ENCODE assay signal across 25 mouse cellular contexts in the genomic region with DNA sequence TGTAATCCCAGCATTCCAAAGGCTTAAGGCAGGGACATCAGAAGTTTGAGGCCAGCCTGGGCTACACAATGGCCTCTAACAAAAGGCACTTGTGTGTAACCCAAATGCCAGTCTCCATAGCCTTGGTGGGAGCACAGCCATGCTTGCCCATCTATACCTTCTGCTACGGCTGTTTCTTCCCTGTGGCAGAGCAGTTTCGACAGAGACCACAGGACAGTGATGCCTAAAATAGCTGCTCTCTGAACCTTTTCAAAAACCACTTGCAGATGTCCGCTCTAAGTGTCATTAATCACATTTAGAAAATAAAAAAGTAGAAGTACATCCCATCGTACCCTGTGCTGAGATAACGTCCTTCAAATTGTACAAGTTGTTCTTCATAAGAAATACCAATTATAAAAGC. TPM values are rescaled to one million over a fixed set of nuclear protein-coding genes. Genes with fewer than 3 reads are reported as not detected.
DNase-seq lines count a peak whose midpoint lies in the region; ATAC-seq and TF ChIP-seq lines count a peak whose summit lies in the region.
"Had no signal": no experiment of that assay in that cellular context is flagged by ENCODE, and none has a peak within 500 bp of the region (broad histone marks: within the 10 kb centered on the region; RNA-seq: fewer than 3 reads in every experiment).

No protein-coding gene starts in this region.

- WGBS in heart, embryonic 15.5 days, result 50% methylated on average over 5 of the region's 5 CpGs
- WGBS in liver, embryonic 14.5 days (ENCODE audit: insufficient replicate concordance), result 36% methylated on average over 5 of the region's 5 CpGs

- H3K4me3 ChIP-seq in heart, embryonic 15.5 days, result 0 out of 2 replicates have a peak overlapping the region, but pooled peaks have one; percentile 8
- H3K4me3 ChIP-seq in liver, embryonic 14.5 days (ENCODE audit: insufficient read depth in 1 of 2, low read depth in 2 of 2, low read length in 2 of 2), result no peak overlapping the region
- H3K4me3 ChIP-seq: embryonic facial prominence, embryonic 13.5 days; hindbrain, embryonic 13.5 days had no signal

- intact Hi-C loops in heart, postnatal 25 days (cut with DNase I), result no loop called here

- H3K9me3 ChIP-seq in heart, embryonic 15.5 days (replicated peaks), result no peaks in the 10 kb centered on the region
- no peaks in the 10 kb centered on the region for H3K9me3 ChIP-seq in liver, embryonic 14.5 days (ENCODE audit: control insufficient read depth, low read length)
- H3K9me3 ChIP-seq: embryonic facial prominence, embryonic 13.5 days; G1E; hindbrain, embryonic 13.5 days had no signal

- no peak for DNase-seq in heart, postnatal 25 days (ENCODE audit: low spot score)
- DNase-seq in 416B (ENCODE audit: low read depth) (peak; percentile 43), A20 (ENCODE audit: low read depth, low spot score) (peak; percentile 71)
- DNase-seq in liver, embryonic 14.5 days (ENCODE audit: low read depth in 3 of 3, low spot score in 3 of 3), result no peak
- DNase-seq in adrenal gland, postnatal 14 days, result no peak
- DNase-seq in urinary bladder, postnatal 25 days (ENCODE audit: low spot score), result no peak
- DNase-seq: adrenal gland, postnatal 10 days; cerebellum, adult 11 months; cerebellum, postnatal 10 days; forebrain, postnatal 0 days; gastrocnemius, postnatal 36 days; kidney, adult 8-10 months; kidney, postnatal 14 days; left cerebral cortex, postnatal 4 days; midbrain, embryonic 14.5 days had no signal

- H3K27ac ChIP-seq in heart, embryonic 15.5 days, result no peak overlapping the region
- H3K27ac ChIP-seq in liver, embryonic 14.5 days, result no peak overlapping the region
- H3K27ac ChIP-seq: embryonic facial prominence, embryonic 13.5 days; hindbrain, embryonic 13.5 days had no signal

- H3K9ac ChIP-seq in heart, embryonic 15.5 days, result no peak overlapping the region
- H3K9ac ChIP-seq in liver, embryonic 14.5 days (replicated peaks), result no peak overlapping the region
- H3K9ac ChIP-seq: embryonic facial prominence, embryonic 13.5 days; forebrain, postnatal 0 days; hindbrain, embryonic 13.5 days had no signal

- H3K4me2 ChIP-seq in heart, embryonic 15.5 days, result peak overlapping the region; percentile 33
- H3K4me2 ChIP-seq in liver, embryonic 14.5 days (ENCODE audit: low read depth), result peak overlapping the region; percentile 29; the same call in 1 of the 2 replicates
- H3K4me2 ChIP-seq: embryonic facial prominence, embryonic 13.5 days; hindbrain, embryonic 13.5 days had no signal

- no peaks in the 10 kb centered on the region for H3K36me3 ChIP-seq in heart, embryonic 15.5 days
- H3K36me3 ChIP-seq in liver, embryonic 14.5 days (replicated peaks; ENCODE audit: control insufficient read depth, insufficient read depth, low read depth), result no peaks in the 10 kb centered on the region
- H3K36me3 ChIP-seq: embryonic facial prominence, embryonic 13.5 days; hindbrain, embryonic 13.5 days had no signal

- no peak for TF ChIP-seq CTCF in liver, embryonic 14.5 days (IDR thresholded peaks at IDR 0.05; ENCODE audit: low read depth)

- TF ChIP-seq EP300 in liver, embryonic 14.5 days (IDR thresholded peaks at IDR 0.05; ENCODE audit: low read depth), result no peak

- ATAC-seq in heart, embryonic 15.5 days (replicated peaks; ENCODE audit: insufficient number of reproducible peaks, insufficient read depth, low FRiP score, low read depth), result no peak
- ATAC-seq in liver, embryonic 14.5 days (ENCODE audit: insufficient read depth), result no peak
- ATAC-seq: activated CD4-positive, CD25-positive, alpha-beta regulatory T cell, adult 4 months; CD4-positive, CD25-positive, alpha-beta regulatory T cell, adult 4 months; forebrain, postnatal 0 days; inflammation-experienced regulatory T-cells, adult 6 months; lung, postnatal 0 days had no signal

- H3K4me1 ChIP-seq in heart, embryonic 15.5 days (replicated peaks), result peaks cover 27% of the 10 kb centered on the region
- H3K4me1 ChIP-seq in liver, embryonic 14.5 days (replicated peaks; ENCODE audit: control insufficient read depth in 2 of 2, insufficient read depth in 2 of 2, low read length in 1 of 2), result peaks cover 16 to 35% of the 10 kb centered on the region in 2 experiments

- no peaks in the 10 kb centered on the region for H3K27me3 ChIP-seq in heart, embryonic 15.5 days
- no peaks in the 10 kb centered on the region for H3K27me3 ChIP-seq in liver, embryonic 14.5 days (ENCODE audit: control insufficient read depth, insufficient read depth, low read length)
- H3K27me3 ChIP-seq: embryonic facial prominence, embryonic 13.5 days; hindbrain, embryonic 13.5 days had no signal

RNA-seq across cellular contexts. Expression of gene Atf6, which starts 2.2 kb away (rescaled TPM):
- 9.8 and 10.2 TPM in 2 replicates for polyA plus RNA-seq in heart, embryonic 15.5 days (2015; fragmentation: Nextera tagmentation; extraction: Ambion mirVana)
- 10 to 100 TPM; 56.5 to 58.9 TPM for total RNA-seq in heart, postnatal 25 days (2021)
- 3.7 and 4.8 TPM in 2 replicates for polyA plus RNA-seq in liver, embryonic 14.5 days (2012; rRNA removed)
- 6.6 and 8.2 TPM in 2 replicates for polyA plus RNA-seq in liver, embryonic 14.5 days (2014; fragmentation: Nextera tagmentation; extraction: Ambion mirVana)
- total RNA-seq in adrenal gland, postnatal 14 days (2021), result 31.5 and 33.0 TPM in 2 replicates

RNA-seq across cellular contexts. Expression of gene Gm26620, which starts 19.5 kb away (rescaled TPM):
- polyA plus RNA-seq in heart, embryonic 15.5 days (2015; fragmentation: Nextera tagmentation; extraction: Ambion mirVana), result 0.62 and 0.84 TPM in 2 replicates
- total RNA-seq in heart, postnatal 25 days (2021), result under 1 TPM; 0.31 to 0.34 TPM
- 0.26 and 0.54 TPM in 2 replicates for polyA plus RNA-seq in liver, embryonic 14.5 days (2012; rRNA removed)
- 0.38 and 0.47 TPM in 2 replicates for polyA plus RNA-seq in liver, embryonic 14.5 days (2014; fragmentation: Nextera tagmentation; extraction: Ambion mirVana)
- 0.44 and 0.64 TPM in 2 replicates for total RNA-seq in adrenal gland, postnatal 14 days (2021)
- polyA plus RNA-seq: activated CD4-positive, CD25-positive, alpha-beta regulatory T cell, adult 4 months; CD4-positive, CD25-positive, alpha-beta regulatory T cell, adult 4 months had no signal

RNA-seq across cellular contexts. Expression of gene Dusp12, which starts 19.9 kb away (rescaled TPM):
- 23.0 TPM in 2 replicates for polyA plus RNA-seq in heart, embryonic 15.5 days (2015; fragmentation: Nextera tagmentation; extraction: Ambion mirVana)
- 1 to 10 TPM; 6.7 to 7.0 TPM for total RNA-seq in heart, postnatal 25 days (2021)
- 9.5 and 13.6 TPM in 2 replicates for polyA plus RNA-seq in liver, embryonic 14.5 days (2012; rRNA removed)
- polyA plus RNA-seq in liver, embryonic 14.5 days (2014; fragmentation: Nextera tagmentation; extraction: Ambion mirVana), result 19.1 and 20.4 TPM in 2 replicates
- total RNA-seq in adrenal gland, postnatal 14 days (2021), result 11.9 and 17.5 TPM in 2 replicates

RNA-seq across cellular contexts. Expression of gene Fcrlb, which starts 47.3 kb away (rescaled TPM):
- 0.14 TPM in 1 of 2 replicates, not detected in the other for polyA plus RNA-seq in heart, embryonic 15.5 days (2015; fragmentation: Nextera tagmentation; extraction: Ambion mirVana)
- not detected for total RNA-seq in heart, postnatal 25 days (2021)
- 0.03 and 0.05 TPM in 2 replicates for polyA plus RNA-seq in liver, embryonic 14.5 days (2012; rRNA removed)
- not detected in 2 replicates for polyA plus RNA-seq in liver, embryonic 14.5 days (2014; fragmentation: Nextera tagmentation; extraction: Ambion mirVana)
- total RNA-seq in adrenal gland, postnatal 14 days (2021), result not detected in 2 replicates
- total RNA-seq: forebrain, postnatal 0 days; G1E; gastrocnemius, postnatal 36 days; left cerebral cortex, postnatal 4 days; megakaryocyte progenitor cell, adult 5-6 weeks had no signal
- polyA plus RNA-seq: activated CD4-positive, CD25-positive, alpha-beta regulatory T cell, adult 4 months; CD4-positive, CD25-positive, alpha-beta regulatory T cell, adult 4 months; embryonic facial prominence, embryonic 13.5 days; G1E; inflammation-experienced regulatory T-cells, adult 6 months; stomach, embryonic 16.5 days had no signal

Comparison
In these comparisons a context has a peak if more than half of its experiments do, and no peak if none do; other contexts are left out.
1. DNase-seq: peak in 416B (single experiment) and A20 (single experiment); none in heart, postnatal 25 days (single experiment), liver, embryonic 14.5 days (0 of 3), adrenal gland, postnatal 14 days (single experiment) and urinary bladder, postnatal 25 days (single experiment).